15 mouse cellular contexts compared by ENCODE assay signal in the genomic region with DNA sequence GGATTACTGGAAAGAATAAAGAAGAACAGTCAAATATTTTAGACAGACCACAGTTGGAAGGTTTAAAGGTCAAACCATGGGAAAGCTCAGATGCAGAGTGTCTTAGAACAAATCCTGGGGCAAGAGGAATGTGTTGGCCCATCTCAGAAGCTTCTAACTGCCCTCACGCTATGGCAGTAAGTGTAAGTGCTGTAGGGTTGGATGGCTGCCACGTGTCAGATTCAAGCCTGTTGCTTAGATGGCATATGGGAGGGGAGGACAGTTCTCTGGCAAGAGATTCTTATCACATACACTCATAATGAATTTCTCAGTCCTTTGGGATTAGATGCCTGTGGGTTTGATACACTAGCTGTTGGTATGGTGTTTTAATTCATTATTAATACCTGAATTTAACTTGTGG.
DNase-seq lines count a peak whose midpoint lies in the region; ATAC-seq and TF ChIP-seq lines count a peak whose summit lies in the region.
"Had no signal": no experiment of that assay in that cellular context is flagged by ENCODE, and none has a peak within 500 bp of the region (broad histone marks: within the 10 kb centered on the region; RNA-seq: fewer than 3 reads in every experiment).

No protein-coding gene starts in this region.

- no peaks in the 10 kb centered on the region for H3K4me1 ChIP-seq in embryonic facial prominence, embryonic 14.5 days (ENCODE audit: control insufficient read depth, insufficient read depth, low read length)
- no peaks in the 10 kb centered on the region for H3K4me1 ChIP-seq in embryonic facial prominence, embryonic 10.5 days
- no peaks in the 10 kb centered on the region for H3K4me1 ChIP-seq in lung, embryonic 14.5 days (ENCODE audit: insufficient read depth)
- H3K4me1 ChIP-seq: heart, embryonic 12.5 days; limb, embryonic 15.5 days; midbrain, embryonic 12.5 days had no signal

- ATAC-seq in embryonic facial prominence, embryonic 14.5 days (ENCODE audit: low read depth) = no peak
- ATAC-seq in lung, embryonic 14.5 days (ENCODE audit: insufficient read depth) = no peak
- ATAC-seq: liver, postnatal 0 days had no signal

- H3K36me3 ChIP-seq in embryonic facial prominence, embryonic 14.5 days (ENCODE audit: control insufficient read depth, insufficient read depth, low read length) = no peaks in the 10 kb centered on the region
- H3K36me3 ChIP-seq in embryonic facial prominence, embryonic 10.5 days (replicated peaks) = no peaks in the 10 kb centered on the region
- H3K36me3 ChIP-seq in lung, embryonic 14.5 days (ENCODE audit: insufficient read depth) = no peaks in the 10 kb centered on the region
- H3K36me3 ChIP-seq: G1E; heart, embryonic 12.5 days; limb, embryonic 15.5 days; midbrain, embryonic 12.5 days had no signal

- 57% methylated on average over 2 of the region's 2 CpGs for WGBS in embryonic facial prominence, embryonic 14.5 days
- 65% methylated on average over 2 of the region's 2 CpGs for WGBS in embryonic facial prominence, embryonic 10.5 days
- WGBS in lung, embryonic 14.5 days = 48% methylated on average over 2 of the region's 2 CpGs

- DNase-seq in embryonic facial prominence, embryonic 14.5 days (ENCODE audit: low spot score) = peak; percentile 9
- DNase-seq in embryonic facial prominence, embryonic 10.5 days (ENCODE audit: low spot score) = no peak
- DNase-seq in lung, embryonic 14.5 days = peak; percentile 2
- no peak for DNase-seq in lung, postnatal 10 days
- DNase-seq in brain, embryonic 14.5 days (ENCODE audit: low read depth) = peak; percentile 47
- DNase-seq in cerebellum, postnatal 36 days = peak; percentile 34 to 40
- DNase-seq in urinary bladder, postnatal 25 days (ENCODE audit: low spot score) = no peak
- DNase-seq: gastrocnemius, postnatal 14 days; liver, postnatal 0 days; thymus, adult 18-20 months had no signal

- TF ChIP-seq CTCF in lung, embryonic 14.5 days (IDR thresholded peaks at IDR 0.05; ENCODE audit: low read depth) = no peak
- TF ChIP-seq CTCF in brain, embryonic 14.5 days (IDR thresholded peaks at IDR 0.05; ENCODE audit: borderline replicate concordance, extremely low read depth, insufficient read depth, insufficient read length) = no peak

- H3K4me2 ChIP-seq in embryonic facial prominence, embryonic 14.5 days (ENCODE audit: low read depth, low read length) = no peak overlapping the region
- no peak overlapping the region for H3K4me2 ChIP-seq in lung, embryonic 14.5 days
- H3K4me2 ChIP-seq: heart, embryonic 12.5 days; limb, embryonic 15.5 days; midbrain, embryonic 12.5 days had no signal

- no peak overlapping the region for H3K27ac ChIP-seq in embryonic facial prominence, embryonic 14.5 days (replicated peaks; ENCODE audit: low read depth, low read length)
- H3K27ac ChIP-seq in embryonic facial prominence, embryonic 10.5 days (replicated peaks) = no peak overlapping the region
- no peak overlapping the region for H3K27ac ChIP-seq in lung, embryonic 14.5 days (ENCODE audit: low read depth)
- H3K27ac ChIP-seq: limb, embryonic 15.5 days; macrophage; midbrain, embryonic 12.5 days had no signal

- H3K4me3 ChIP-seq in embryonic facial prominence, embryonic 14.5 days (ENCODE audit: low read depth, low read length) = no peak overlapping the region
- no peak overlapping the region for H3K4me3 ChIP-seq in embryonic facial prominence, embryonic 10.5 days
- H3K4me3 ChIP-seq in lung, embryonic 14.5 days (ENCODE audit: low read depth, low read length) = no peak overlapping the region
- H3K4me3 ChIP-seq: heart, embryonic 12.5 days; limb, embryonic 15.5 days; midbrain, embryonic 12.5 days had no signal

- no peaks in the 10 kb centered on the region for H3K9me3 ChIP-seq in embryonic facial prominence, embryonic 14.5 days (ENCODE audit: control insufficient read depth, low read length)
- no peaks in the 10 kb centered on the region for H3K9me3 ChIP-seq in embryonic facial prominence, embryonic 10.5 days
- H3K9me3 ChIP-seq in lung, embryonic 14.5 days (ENCODE audit: low read depth, low read length) = no peaks in the 10 kb centered on the region
- H3K9me3 ChIP-seq: G1E; heart, embryonic 12.5 days; limb, embryonic 15.5 days; midbrain, embryonic 12.5 days had no signal

- no peaks in the 10 kb centered on the region for H3K27me3 ChIP-seq in embryonic facial prominence, embryonic 14.5 days (replicated peaks; ENCODE audit: control insufficient read depth, insufficient read depth, low read length)
- no peaks in the 10 kb centered on the region for H3K27me3 ChIP-seq in embryonic facial prominence, embryonic 10.5 days (replicated peaks; ENCODE audit: low read depth, poor library complexity, severe bottlenecking)
- no peaks in the 10 kb centered on the region for H3K27me3 ChIP-seq in lung, embryonic 14.5 days (ENCODE audit: insufficient read depth, low read length)
- H3K27me3 ChIP-seq: heart, embryonic 12.5 days; limb, embryonic 15.5 days; midbrain, embryonic 12.5 days had no signal

- H3K9ac ChIP-seq in embryonic facial prominence, embryonic 14.5 days (ENCODE audit: low read depth, low read length) = no peak overlapping the region
- no peak overlapping the region for H3K9ac ChIP-seq in lung, embryonic 14.5 days
- H3K9ac ChIP-seq: heart, embryonic 12.5 days; limb, embryonic 15.5 days; liver, postnatal 0 days; midbrain, embryonic 12.5 days had no signal

- TF ChIP-seq POLR2A in brain, embryonic 14.5 days (IDR thresholded peaks at IDR 0.05; ENCODE audit: borderline replicate concordance, extremely low read depth, insufficient read depth, insufficient read length, poor library complexity, severe bottlenecking) = no peak

Comparison
In these comparisons a context has a peak if more than half of its experiments do, and no peak if none do; other contexts are left out.
1. DNase-seq: peak in embryonic facial prominence, embryonic 14.5 days (single experiment), lung, embryonic 14.5 days (single experiment), brain, embryonic 14.5 days (single experiment) and cerebellum, postnatal 36 days (2 of 2); none in embryonic facial prominence, embryonic 10.5 days (single experiment), lung, postnatal 10 days (single experiment) and urinary bladder, postnatal 25 days (single experiment).